Comparison of ENCODE assay signal across 16 mouse cellular contexts in genomic region chr4:138041566-138042256, GRCm38 (mm10). TPM values are rescaled to one million over a fixed set of nuclear protein-coding genes. Genes with fewer than 3 reads are reported as not detected.
DNase-seq lines count a peak whose midpoint lies in the region; ATAC-seq and TF ChIP-seq lines count a peak whose summit lies in the region.
"Had no signal": no experiment of that assay in that cellular context is flagged by ENCODE, and none has a peak within 500 bp of the region (broad histone marks: within the 10 kb centered on the region; RNA-seq: fewer than 3 reads in every experiment).

No protein-coding gene starts in this region.

- ATAC-seq in liver, postnatal 0 days = no peak
- 0 out of 2 replicates have a peak, but pooled peaks have one; percentile 50 for ATAC-seq in forebrain, embryonic 16.5 days
- peak; percentile 34 for ATAC-seq in neural tube, embryonic 14.5 days (ENCODE audit: low read depth)
- ATAC-seq: inflammation-experienced regulatory T-cells, adult 6 months had no signal

- TF ChIP-seq POLR2A in liver, adult 2 months (IDR thresholded peaks at IDR 0.05; ENCODE audit: extremely low read depth, insufficient read depth, low read length) = no peak
- no peak for TF ChIP-seq POLR2A in thymus, adult 2 months (IDR thresholded peaks at IDR 0.05; ENCODE audit: control insufficient read depth, extremely low read depth, insufficient read depth, low read length, poor library complexity)

- no peak overlapping the region for H3K9ac ChIP-seq in liver, adult 2 months (ENCODE audit: low read depth, low read length)
- no peak overlapping the region for H3K9ac ChIP-seq in liver, postnatal 0 days (replicated peaks)
- no peak overlapping the region for H3K9ac ChIP-seq in forebrain, embryonic 16.5 days (replicated peaks; ENCODE audit: low read depth, low read length)
- no peak overlapping the region for H3K9ac ChIP-seq in neural tube, embryonic 14.5 days (replicated peaks; ENCODE audit: low read depth, low read length)
- H3K9ac ChIP-seq: lung, embryonic 14.5 days had no signal

- no peak for TF ChIP-seq EP300 in liver, postnatal 0 days (IDR thresholded peaks at IDR 0.05; ENCODE audit: low read depth)

- H3K36me3 ChIP-seq in liver, adult 2 months (ENCODE audit: control insufficient read depth, insufficient read depth, low read length) = peaks cover 8% of the 10 kb centered on the region; the same call in 1 of the 2 replicates
- peaks cover 30% of the 10 kb centered on the region for H3K36me3 ChIP-seq in liver, postnatal 0 days (replicated peaks; ENCODE audit: insufficient read depth, low read length)
- peaks cover 11% of the 10 kb centered on the region for H3K36me3 ChIP-seq in forebrain, embryonic 16.5 days (ENCODE audit: control insufficient read depth, insufficient read depth)
- H3K36me3 ChIP-seq in neural tube, embryonic 14.5 days (ENCODE audit: control insufficient read depth, insufficient read depth, low read length) = no peaks in the 10 kb centered on the region; the same call in 1 of the 2 replicates
- peaks cover 11% of the 10 kb centered on the region for H3K36me3 ChIP-seq in thymus, adult 2 months (ENCODE audit: control insufficient read depth, insufficient read depth, low read length)

- no peaks in the 10 kb centered on the region for H3K27me3 ChIP-seq in liver, adult 2 months (ENCODE audit: control insufficient read depth, insufficient read depth, low read length)
- H3K27me3 ChIP-seq in liver, postnatal 0 days (ENCODE audit: insufficient read depth, low read length) = no peaks in the 10 kb centered on the region
- no peaks in the 10 kb centered on the region for H3K27me3 ChIP-seq in forebrain, embryonic 16.5 days (replicated peaks; ENCODE audit: control insufficient read depth, insufficient read depth, low read length)
- H3K27me3 ChIP-seq in neural tube, embryonic 14.5 days (ENCODE audit: control insufficient read depth, insufficient read depth, low read length) = no peaks in the 10 kb centered on the region
- no peaks in the 10 kb centered on the region for H3K27me3 ChIP-seq in thymus, adult 2 months (ENCODE audit: control insufficient read depth, insufficient read depth, low read length)

- TF ChIP-seq CTCF in liver, adult 2 months (IDR thresholded peaks at IDR 0.05; ENCODE audit: low read depth, low read length) = no peak
- TF ChIP-seq CTCF in liver, postnatal 0 days (IDR thresholded peaks at IDR 0.05; ENCODE audit: low read depth) = no peak
- no peak for TF ChIP-seq CTCF in thymus, adult 2 months (IDR thresholded peaks at IDR 0.05; ENCODE audit: borderline replicate concordance, control insufficient read depth, extremely low read depth, insufficient read depth, low read length, poor library complexity)

- no peak overlapping the region for H3K4me2 ChIP-seq in liver, postnatal 0 days (ENCODE audit: low read depth, low read length)
- H3K4me2 ChIP-seq in forebrain, embryonic 16.5 days (ENCODE audit: low read length) = no peak overlapping the region
- H3K4me2 ChIP-seq in neural tube, embryonic 14.5 days (ENCODE audit: low read depth, low read length) = no peak overlapping the region
- H3K4me2 ChIP-seq: lung, embryonic 14.5 days had no signal

- peaks cover 4% of the 10 kb centered on the region for H3K4me1 ChIP-seq in liver, adult 2 months (ENCODE audit: control insufficient read depth, insufficient read depth, low read length)
- 0 out of 2 replicates have a peak, but pooled peaks cover 3% of the 10 kb centered on the region for H3K4me1 ChIP-seq in liver, postnatal 0 days (ENCODE audit: insufficient read depth)
- H3K4me1 ChIP-seq in forebrain, embryonic 16.5 days (replicated peaks; ENCODE audit: control insufficient read depth, insufficient read depth, low read length) = peaks cover 19% of the 10 kb centered on the region
- peaks cover 13% of the 10 kb centered on the region; the same call in 1 of the 2 replicates for H3K4me1 ChIP-seq in neural tube, embryonic 14.5 days (ENCODE audit: control insufficient read depth, insufficient read depth, low read length)
- no peaks in the 10 kb centered on the region for H3K4me1 ChIP-seq in thymus, adult 2 months (replicated peaks; ENCODE audit: control insufficient read depth, insufficient read depth, low read length)

- peak; percentile 30 to 51 for DNase-seq in heart, adult 18-20 months
- no peak for DNase-seq in heart, postnatal 14 days
- peak; percentile 47 for DNase-seq in liver, adult 2 months (ENCODE audit: extremely low read depth, low read depth, low spot score)
- DNase-seq in liver, postnatal 0 days = no peak
- no peak for DNase-seq in thymus, adult 2 months
- DNase-seq in frontal cortex, postnatal 14 days (ENCODE audit: low spot score in 2 of 2) = no peak
- DNase-seq: cerebellum, adult 8-10 months; embryo, embryonic 11 days; kidney, postnatal 4 days; lung, embryonic 14.5 days; thymus, postnatal 14 days had no signal

- WGBS in liver, adult 2 months = 75% methylated on average over 12 of the region's 12 CpGs
- 74% methylated on average over 12 of the region's 12 CpGs for WGBS in liver, postnatal 0 days (ENCODE audit: insufficient replicate concordance)
- 53% methylated on average over 12 of the region's 12 CpGs for WGBS in forebrain, embryonic 16.5 days
- WGBS in neural tube, embryonic 14.5 days = 62% methylated on average over 12 of the region's 12 CpGs
- WGBS in thymus, adult 2 months = 85% methylated on average over 12 of the region's 12 CpGs

- intact Hi-C loops in heart, postnatal 14 days (cut with DNase I) = no loop called here

- no peak overlapping the region for H3K27ac ChIP-seq in liver, adult 2 months (replicated peaks; ENCODE audit: insufficient read depth, low read depth, low read length)
- H3K27ac ChIP-seq in liver, postnatal 0 days (ENCODE audit: low read depth) = no peak overlapping the region
- no peak overlapping the region; the same call in 1 of the 2 replicates for H3K27ac ChIP-seq in forebrain, embryonic 16.5 days (ENCODE audit: low read length)
- H3K27ac ChIP-seq in neural tube, embryonic 14.5 days (ENCODE audit: low read depth, low read length) = no peak overlapping the region
- no peak overlapping the region for H3K27ac ChIP-seq in thymus, adult 2 months (ENCODE audit: control insufficient read depth, insufficient read depth, low read length)
- H3K27ac ChIP-seq: heart, embryonic 10.5 days; left cerebral cortex, adult 2 months had no signal

- H3K79me2 ChIP-seq in liver, adult 2 months (ENCODE audit: control insufficient read depth, insufficient read depth, low read length) = peaks cover 4% of the 10 kb centered on the region; the same call in 1 of the 2 replicates

- H3K9me3 ChIP-seq in liver, postnatal 0 days (ENCODE audit: low read length) = 0 out of 2 replicates have a peak, but pooled peaks cover 3% of the 10 kb centered on the region
- peaks cover 2% of the 10 kb centered on the region; the same call in 1 of the 2 replicates for H3K9me3 ChIP-seq in forebrain, embryonic 16.5 days (ENCODE audit: control insufficient read depth, low read length)
- H3K9me3 ChIP-seq in neural tube, embryonic 14.5 days (ENCODE audit: control insufficient read depth, low read length) = no peaks in the 10 kb centered on the region
- H3K9me3 ChIP-seq: heart, embryonic 10.5 days had no signal

- no peak overlapping the region for H3K4me3 ChIP-seq in liver, adult 2 months (ENCODE audit: insufficient read depth, low read depth, low read length)
- H3K4me3 ChIP-seq in liver, postnatal 0 days (ENCODE audit: low read depth, low read length) = no peak overlapping the region
- H3K4me3 ChIP-seq in forebrain, embryonic 16.5 days (replicated peaks; ENCODE audit: low read length) = no peak overlapping the region
- no peak overlapping the region for H3K4me3 ChIP-seq in neural tube, embryonic 14.5 days (ENCODE audit: low read depth, low read length)
- H3K4me3 ChIP-seq in thymus, adult 2 months (ENCODE audit: control insufficient read depth, insufficient read depth, low read length) = no peak overlapping the region
- H3K4me3 ChIP-seq: heart, embryonic 10.5 days; left cerebral cortex, adult 2 months had no signal

RNA-seq across cellular contexts. Expression of gene Eif4g3, which starts 48.9 kb away (rescaled TPM):
- 10 to 100 TPM; 38.1 to 45.7 TPM for total RNA-seq in heart, adult 18-20 months (2021)
- total RNA-seq in heart, postnatal 14 days (2021) = 10 to 100 TPM; 58.6 to 59.5 TPM
- total RNA-seq in liver, adult 2 months (2014; rRNA removed) = 9.7 and 11.9 TPM in 2 replicates
- polyA plus RNA-seq in liver, adult 2 months (2012; rRNA removed) = 11.8 and 17.0 TPM in 2 replicates
- 5.8 and 5.9 TPM in 2 replicates for polyA plus RNA-seq in liver, postnatal 0 days (2015; fragmentation: Nextera tagmentation; extraction: Ambion mirVana)
- 47.0 and 51.7 TPM in 2 replicates for polyA plus RNA-seq in forebrain, embryonic 16.5 days (2015; fragmentation: Nextera tagmentation; extraction: Ambion mirVana)
- 64.9 and 71.4 TPM in 2 replicates for polyA plus RNA-seq in neural tube, embryonic 14.5 days (2014; fragmentation: Nextera tagmentation; extraction: Ambion mirVana)
- polyA plus RNA-seq in thymus, adult 2 months (2012; rRNA removed) = 72.1 TPM in 2 replicates

Comparison
In these comparisons a context has a peak if more than half of its experiments do, and no peak if none do; other contexts are left out.
1. DNase-seq: peak in heart, adult 18-20 months (2 of 2) and liver, adult 2 months (single experiment); none in heart, postnatal 14 days (0 of 2), liver, postnatal 0 days (single experiment), thymus, adult 2 months (single experiment) and frontal cortex, postnatal 14 days (0 of 2).